Mouse (Mus musculus) neural tube, embryonic 12.5 days (tissue): ENCODE results near the gene Igf2bp1. TPM values are rescaled to one million over a fixed set of nuclear protein-coding genes. Genes with fewer than 3 reads are reported as not detected.

Source experiments
- ATAC-seq: fragments of 200-750 bp; cut with Nextera tagmentation; 2 replicates; pipeline ENCODE4 v1.8.0; 2017; ENCODE audit warnings: low read depth, mild to moderate bottlenecking, moderate TSS enrichment, moderate library complexity; ENCODE audit not compliant: low FRiP score
- H3K27ac ChIP-seq: fragments of 300-500 bp; sonication (generic); 2 replicates; pipeline ENCODE4 v1.5.1; 2016
- H3K27me3 ChIP-seq: fragments of 300-500 bp; sonication (generic); replicated peaks from 2 replicates; pipeline ENCODE4 v1.6.1; 2016; ENCODE audit warnings: mild to moderate bottlenecking
- H3K36me3 ChIP-seq: fragments of 300-500 bp; sonication (generic); 2 replicates; pipeline ENCODE4 v1.6.1; 2016; ENCODE audit warnings: mild to moderate bottlenecking
- H3K4me1 ChIP-seq: fragments of 300-500 bp; sonication (generic); 2 replicates; pipeline ENCODE4 v1.6.1; 2016
- H3K4me2 ChIP-seq: fragments of 300-500 bp; sonication (generic); replicated peaks from 2 replicates; pipeline ENCODE4 v1.6.1; 2016; ENCODE audit warnings: mild to moderate bottlenecking
- H3K4me3 ChIP-seq: fragments of 300-500 bp; sonication (generic); 2 replicates; pipeline ENCODE4 v1.5.1; 2016
- H3K9ac ChIP-seq: fragments of 300-500 bp; sonication (generic); 2 replicates; pipeline ENCODE4 v1.6.1; 2016; ENCODE audit warnings: mild to moderate bottlenecking
- H3K9me3 ChIP-seq: fragments of 300-500 bp; sonication (generic); 2 replicates; pipeline ENCODE4 v1.6.1; 2016; ENCODE audit warnings: mild to moderate bottlenecking
- WGBS: fragments of 180-500 bp; shearing (Covaris S2); methylation state at CpG from one replicate; pipeline ENCODE4 v1.1.7; 2016; 5-methylcytosine and 5-hydroxymethylcytosine counted together
- polyA plus RNA-seq: library from polyadenylated mRNA; unstranded; fragments of >200 nt; fragmentation: Nextera tagmentation; extraction: Ambion mirVana; gene quantifications from 2 replicates; pipeline ENCODE4 v1.2.1, GENCODE M21; 2016

The Igf2bp1 gene
- polyA plus RNA-seq, 1 experiment from 2014 or later: 57.1 TPM

- Histone ChIP-seq H3K9ac (peak overlapping the region; percentile 97), H3K4me3 (peak overlapping the region; percentile 96), H3K4me1 (peaks cover 21% of the 10 kb centered on the region), H3K4me2 (peak overlapping the region; percentile 88), H3K9me3 (no peaks in the 10 kb centered on the region), H3K27ac (peak overlapping the region; percentile 95), H3K36me3 (no peaks in the 10 kb centered on the region), H3K27me3 (no peaks in the 10 kb centered on the region)
- under 1% methylated on average over 33 of the region's 33 CpGs for WGBS
- peak; percentile 44 for ATAC-seq
Observed at GRCm38 (mm10) chr11:96006367-96006851, 669 bp upstream of the Igf2bp1 start.

- Histone ChIP-seq H3K4me3 (peak overlapping the region; percentile 96), H3K9me3 (no peaks in the 10 kb centered on the region), H3K4me2 (peak overlapping the region; percentile 88), H3K36me3 (no peaks in the 10 kb centered on the region), H3K9ac (peak overlapping the region; percentile 97), H3K27me3 (no peaks in the 10 kb centered on the region), H3K27ac (peak overlapping the region; percentile 88), H3K4me1 (peaks cover 25% of the 10 kb centered on the region)
- WGBS: under 1% methylated on average over 55 of the region's 57 CpGs
- no peak for ATAC-seq
Observed at GRCm38 (mm10) chr11:96004793-96005402, 842 bp downstream of the Igf2bp1 start.

- Histone ChIP-seq H3K27me3 (no peaks in the 10 kb centered on the region), H3K4me1 (peaks cover 25% of the 10 kb centered on the region), H3K36me3 (no peaks in the 10 kb centered on the region), H3K9me3 (no peaks in the 10 kb centered on the region), H3K27ac (peak overlapping the region; percentile 88), H3K4me3 (peak overlapping the region; percentile 96), H3K4me2 (peak overlapping the region; percentile 88), H3K9ac (peak overlapping the region; percentile 97)
- under 1% methylated on average over 32 of the region's 32 CpGs for WGBS
- no peak for ATAC-seq
Observed at GRCm38 (mm10) chr11:96003969-96004792, 1.6 kb downstream of the Igf2bp1 start.

GRCm38 (mm10) chr11:96003100-96003900 is 2.4 kb downstream of the Igf2bp1 start:
- Histone ChIP-seq H3K9ac (peak overlapping the region; percentile 97), H3K9me3 (no peaks in the 10 kb centered on the region), H3K27me3 (no peaks in the 10 kb centered on the region), H3K27ac (no peak overlapping the region), H3K36me3 (no peaks in the 10 kb centered on the region), H3K4me3 (peak overlapping the region; percentile 96), H3K4me1 (peaks cover 25% of the 10 kb centered on the region), H3K4me2 (peak overlapping the region; percentile 88)
- ATAC-seq: no peak; the same call in 1 of the 2 replicates
- 3% methylated on average over 12 of the region's 12 CpGs for WGBS

GRCm38 (mm10) chr11:95994151-95994550 is 11.6 kb downstream of the Igf2bp1 start:
- H3K4me3 ChIP-seq: no peak overlapping the region
- WGBS: 94% methylated on average over 8 of the region's 8 CpGs

GRCm38 (mm10) chr11:95990886-95991708 is 14.6 kb downstream of the Igf2bp1 start:
- H3K4me1 ChIP-seq: peaks cover 62% of the 10 kb centered on the region
- ATAC-seq: peak; percentile 85
- peak overlapping the region; percentile 91 for H3K4me2 ChIP-seq
- peak overlapping the region; percentile 82 for H3K9ac ChIP-seq
- H3K36me3 ChIP-seq: peaks cover 18% of the 10 kb centered on the region
- 1% methylated on average over 41 of the region's 49 CpGs for WGBS
- H3K4me3 ChIP-seq: peak overlapping the region; percentile 49
- H3K9me3 ChIP-seq: 0 out of 2 replicates have a peak, but pooled peaks cover 10% of the 10 kb centered on the region
- H3K27me3 ChIP-seq: no peaks in the 10 kb centered on the region
- H3K27ac ChIP-seq: peak overlapping the region; percentile 95

More at GRCm38 (mm10) chr11:95994151-95994550, 11.6 kb downstream of the Igf2bp1 start:
- Histone ChIP-seq H3K9me3 (0 out of 2 replicates have a peak, but pooled peaks cover 10% of the 10 kb centered on the region), H3K4me2 (no peak overlapping the region), H3K36me3 (peaks cover 23% of the 10 kb centered on the region), H3K4me1 (peaks cover 49% of the 10 kb centered on the region), H3K9ac (no peak overlapping the region), H3K27me3 (no peaks in the 10 kb centered on the region), H3K27ac (no peak overlapping the region)
- ATAC-seq: no peak

GRCm38 (mm10) chr11:95990431-95990830 is 15.3 kb downstream of the Igf2bp1 start:
- 0 out of 2 replicates have a peak, but pooled peaks cover 10% of the 10 kb centered on the region for H3K9me3 ChIP-seq
- peak overlapping the region; percentile 82; the same call in 1 of the 2 replicates for H3K9ac ChIP-seq
- ATAC-seq: no peak
- H3K36me3 ChIP-seq: peaks cover 15% of the 10 kb centered on the region
- WGBS: 52% methylated on average over 4 of the region's 4 CpGs
- H3K4me1 ChIP-seq: peaks cover 62% of the 10 kb centered on the region
- H3K4me3 ChIP-seq: peak overlapping the region; percentile 49
- no peak overlapping the region for H3K27ac ChIP-seq
- H3K4me2 ChIP-seq: peak overlapping the region; percentile 91
- no peaks in the 10 kb centered on the region for H3K27me3 ChIP-seq

GRCm38 (mm10) chr11:95989864-95990263 is 15.9 kb downstream of the Igf2bp1 start:
- peaks cover 62% of the 10 kb centered on the region for H3K4me1 ChIP-seq
- WGBS: 54% methylated on average over 8 of the region's 8 CpGs
- H3K4me3 ChIP-seq: no peak overlapping the region
- H3K9me3 ChIP-seq: 0 out of 2 replicates have a peak, but pooled peaks cover 9% of the 10 kb centered on the region
- H3K36me3 ChIP-seq: peaks cover 10% of the 10 kb centered on the region; the same call in 1 of the 2 replicates
- 0 out of 2 replicates have a peak overlapping the region, but pooled peaks have one; percentile 9 for H3K9ac ChIP-seq
- no peak overlapping the region for H3K27ac ChIP-seq
- no peak for ATAC-seq
- H3K4me2 ChIP-seq: peak overlapping the region; percentile 91
- no peaks in the 10 kb centered on the region for H3K27me3 ChIP-seq

GRCm38 (mm10) chr11:95988533-95988932 is 17.2 kb downstream of the Igf2bp1 start:
- H3K27ac ChIP-seq: no peak overlapping the region
- WGBS: 68% methylated on average over 9 of the region's 9 CpGs
- no peak overlapping the region for H3K4me3 ChIP-seq
- H3K9ac ChIP-seq: peak overlapping the region; percentile 18; the same call in 1 of the 2 replicates
- no peak overlapping the region for H3K4me2 ChIP-seq
- H3K9me3 ChIP-seq: no peaks in the 10 kb centered on the region
- H3K27me3 ChIP-seq: no peaks in the 10 kb centered on the region
- no peaks in the 10 kb centered on the region for H3K36me3 ChIP-seq
- H3K4me1 ChIP-seq: peaks cover 57% of the 10 kb centered on the region
- 0 out of 2 replicates have a peak, but pooled peaks have one; percentile 7 for ATAC-seq

- Histone ChIP-seq H3K36me3 (no peaks in the 10 kb centered on the region), H3K4me3 (no peak overlapping the region), H3K27ac (no peak overlapping the region), H3K9ac (no peak overlapping the region), H3K27me3 (no peaks in the 10 kb centered on the region), H3K4me2 (no peak overlapping the region), H3K4me1 (peaks cover 58% of the 10 kb centered on the region), H3K9me3 (no peaks in the 10 kb centered on the region)
- 83% methylated on average over 6 of the region's 6 CpGs for WGBS
- ATAC-seq: no peak
Observed at GRCm38 (mm10) chr11:95987854-95988447, 17.8 kb downstream of the Igf2bp1 start.
